Mouse (Mus musculus): ENCODE measurements around the gene Aaas.

Aaas gene

GRCm38 (mm10) chr15:102350138-102350941, at the start of gene Aaas:
TSS of gene Aaas (minus strand) at chr15:102350771.
- peak; percentile 97 to 98 for DNase-seq

- peak; percentile 63 to 74 for DNase-seq
Measured at GRCm38 (mm10) chr15:102399229-102400221, 49.0 kb upstream of the Aaas start.

GRCm38 (mm10) chr15:102398629-102399028, 48.1 kb upstream of the Aaas start:
- DNase-seq: peak in 1 of 2 experiments; percentile 22

- DNase-seq: no peak
Measured at GRCm38 (mm10) chr15:102395061-102395460, 44.5 kb upstream of the Aaas start.

GRCm38 (mm10) chr15:102393584-102394014, 43.0 kb upstream of the Aaas start:
- no peak for DNase-seq

- no peak for DNase-seq
Measured at GRCm38 (mm10) chr15:102392520-102392919, 41.9 kb upstream of the Aaas start.

GRCm38 (mm10) chr15:102388942-102389341, 38.4 kb upstream of the Aaas start:
- DNase-seq: no peak

GRCm38 (mm10) chr15:102386640-102387039, 36.1 kb upstream of the Aaas start:
- DNase-seq: peak in 1 of 2 experiments; percentile 20

- DNase-seq: no peak
Measured at GRCm38 (mm10) chr15:102383671-102384070, 33.1 kb upstream of the Aaas start.

GRCm38 (mm10) chr15:102381575-102381974, 31.0 kb upstream of the Aaas start:
- peak; percentile 92 for DNase-seq

- DNase-seq: peak; percentile 39 to 41
Measured at GRCm38 (mm10) chr15:102377810-102378262, 27.3 kb upstream of the Aaas start.

GRCm38 (mm10) chr15:102377163-102377543, 26.6 kb upstream of the Aaas start:
- peak; percentile 75 to 80 for DNase-seq

GRCm38 (mm10) chr15:102376453-102377162, 26.0 kb upstream of the Aaas start:
- DNase-seq: peak; percentile 48 to 58

- DNase-seq: no peak
Measured at GRCm38 (mm10) chr15:102370727-102371126, 20.2 kb upstream of the Aaas start.

- DNase-seq: no peak
Measured at GRCm38 (mm10) chr15:102369972-102370371, 19.4 kb upstream of the Aaas start.

GRCm38 (mm10) chr15:102366733-102367344, 16.3 kb upstream of the Aaas start, which contains the start of gene Sp7:
TSS of gene Sp7 (minus strand) at chr15:102367182.
- no peak for DNase-seq

GRCm38 (mm10) chr15:102366238-102366637, 15.7 kb upstream of the Aaas start:
- DNase-seq: no peak

GRCm38 (mm10) chr15:102364678-102365077, 14.1 kb upstream of the Aaas start:
- no peak for DNase-seq

- DNase-seq: no peak
Measured at GRCm38 (mm10) chr15:102362648-102363047, 12.1 kb upstream of the Aaas start.

GRCm38 (mm10) chr15:102358834-102359233, 8.3 kb upstream of the Aaas start:
- no peak for DNase-seq

- no peak for DNase-seq
Measured at GRCm38 (mm10) chr15:102358126-102358525, 7.6 kb upstream of the Aaas start.
